Mouse (Mus musculus): Measurements from ENCODE around the gene Rnf217. TPM values are rescaled to one million over a fixed set of nuclear protein-coding genes. Genes with fewer than 3 reads are reported as not detected.

The Rnf217 gene
- total RNA-seq, 2 experiments from 2014 or later, result 6.5 to 6.9 TPM

DNA sequence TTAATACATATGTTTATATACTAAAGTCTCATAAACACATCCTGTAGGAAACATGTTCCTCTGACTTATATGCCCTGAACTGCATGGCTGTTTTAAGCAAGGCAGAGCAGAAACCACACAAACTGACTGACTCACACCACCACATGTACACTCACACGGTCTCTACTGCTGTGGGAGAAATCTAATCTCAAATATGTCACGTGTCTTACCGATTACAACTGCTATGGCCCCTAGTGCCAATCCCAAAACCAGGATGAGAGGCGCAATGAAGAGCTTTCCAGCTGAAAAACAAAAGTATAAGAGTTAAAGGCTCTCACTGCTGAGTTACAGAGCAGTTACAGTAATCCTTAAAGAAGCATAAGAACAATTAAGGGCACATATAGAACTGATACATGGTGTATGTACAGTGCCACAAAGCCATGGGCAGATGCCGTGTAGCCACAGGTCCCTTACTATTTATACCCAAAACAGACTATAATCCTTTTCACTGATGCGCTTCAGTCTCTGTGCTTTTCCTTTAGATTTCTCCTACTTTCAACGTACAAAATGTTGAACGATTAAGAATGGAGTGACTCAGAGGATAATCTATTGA is 105.3 kb downstream of the Rnf217 start:
- DNase-seq (ENCODE audit: extremely low spot score in 1 of 2, low spot score in 1 of 2), result no peak

DNA sequence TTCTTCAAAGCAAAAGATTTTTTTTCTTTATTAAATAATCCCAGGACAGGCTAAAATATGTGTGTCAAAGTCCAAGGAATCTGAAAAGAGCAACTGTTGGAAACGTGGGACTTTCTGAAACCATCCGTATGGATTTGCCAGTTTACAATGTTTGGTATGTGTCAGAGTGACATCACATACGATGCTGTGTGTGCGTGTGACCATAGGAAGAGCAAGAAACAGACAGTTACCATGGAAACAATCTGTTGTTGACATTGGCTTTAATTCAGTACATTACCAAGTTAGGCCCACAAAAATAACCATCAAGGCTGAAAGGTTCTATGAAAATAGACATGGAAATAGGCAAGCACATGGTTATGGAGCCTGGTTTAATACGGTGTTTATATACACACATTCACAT is 107.3 kb downstream of the Rnf217 start:
- no peak for DNase-seq (ENCODE audit: extremely low spot score in 1 of 2, low spot score in 1 of 2)

DNA sequence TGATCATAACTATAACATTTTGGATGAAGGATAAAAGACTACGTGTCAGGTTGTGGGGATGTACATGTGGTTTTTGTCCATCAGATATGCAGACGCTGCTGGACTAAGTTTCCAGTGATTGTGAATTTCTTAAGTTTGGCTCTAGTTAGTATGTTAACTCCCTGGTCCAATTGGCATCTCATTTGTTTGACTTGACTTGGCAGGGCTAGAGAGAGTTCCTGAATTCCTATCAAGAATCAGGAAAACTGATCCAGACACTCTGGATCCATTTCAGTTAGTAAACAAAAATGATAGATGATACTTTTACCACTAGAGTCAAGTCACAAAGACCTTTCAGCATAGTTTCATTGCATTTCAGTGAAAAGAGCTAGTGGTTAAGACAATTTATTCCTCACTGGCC is 112.1 kb downstream of the Rnf217 start:
- DNase-seq (ENCODE audit: extremely low spot score in 1 of 2, low spot score in 1 of 2), result no peak

DNA sequence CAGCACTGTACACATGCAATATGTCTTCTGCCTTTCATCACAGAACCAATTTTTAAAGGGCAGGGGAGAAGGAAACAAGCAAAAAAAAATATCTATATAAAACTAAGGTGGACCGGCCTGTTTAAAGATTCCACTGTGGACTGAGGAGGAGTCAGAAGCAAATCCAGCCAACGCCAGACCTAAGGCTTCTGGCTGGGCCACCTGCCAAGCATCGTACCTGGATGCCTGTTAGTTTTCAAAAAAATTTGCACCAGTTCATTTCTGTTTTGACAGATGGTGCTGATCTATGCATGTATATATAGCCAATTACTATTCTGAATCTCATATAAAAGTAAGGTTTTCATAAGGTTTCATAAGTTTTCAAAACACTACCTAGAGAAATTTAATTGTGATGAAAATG is 113.2 kb downstream of the Rnf217 start:
- no peak for DNase-seq (ENCODE audit: extremely low spot score in 1 of 2, low spot score in 1 of 2)

DNA sequence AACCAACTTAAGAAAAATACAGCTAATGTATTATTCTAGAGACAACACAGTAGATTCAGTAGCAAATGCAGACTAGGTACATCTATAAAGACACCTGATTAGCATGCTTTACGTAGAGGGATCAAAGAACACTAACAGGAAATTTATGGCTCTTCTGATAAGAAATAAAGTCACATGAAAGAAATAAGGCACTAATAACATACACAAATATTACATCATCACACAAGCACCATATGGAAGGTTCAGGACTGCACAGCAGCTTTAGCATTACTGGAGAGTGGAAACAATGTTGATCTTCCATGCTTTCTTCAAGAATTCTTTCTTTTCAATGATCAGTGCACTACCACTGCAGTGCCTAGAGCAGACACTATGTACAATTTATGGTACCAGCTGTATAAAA is 114.7 kb downstream of the Rnf217 start:
- no peak for DNase-seq (ENCODE audit: extremely low spot score in 1 of 2, low spot score in 1 of 2)

DNA sequence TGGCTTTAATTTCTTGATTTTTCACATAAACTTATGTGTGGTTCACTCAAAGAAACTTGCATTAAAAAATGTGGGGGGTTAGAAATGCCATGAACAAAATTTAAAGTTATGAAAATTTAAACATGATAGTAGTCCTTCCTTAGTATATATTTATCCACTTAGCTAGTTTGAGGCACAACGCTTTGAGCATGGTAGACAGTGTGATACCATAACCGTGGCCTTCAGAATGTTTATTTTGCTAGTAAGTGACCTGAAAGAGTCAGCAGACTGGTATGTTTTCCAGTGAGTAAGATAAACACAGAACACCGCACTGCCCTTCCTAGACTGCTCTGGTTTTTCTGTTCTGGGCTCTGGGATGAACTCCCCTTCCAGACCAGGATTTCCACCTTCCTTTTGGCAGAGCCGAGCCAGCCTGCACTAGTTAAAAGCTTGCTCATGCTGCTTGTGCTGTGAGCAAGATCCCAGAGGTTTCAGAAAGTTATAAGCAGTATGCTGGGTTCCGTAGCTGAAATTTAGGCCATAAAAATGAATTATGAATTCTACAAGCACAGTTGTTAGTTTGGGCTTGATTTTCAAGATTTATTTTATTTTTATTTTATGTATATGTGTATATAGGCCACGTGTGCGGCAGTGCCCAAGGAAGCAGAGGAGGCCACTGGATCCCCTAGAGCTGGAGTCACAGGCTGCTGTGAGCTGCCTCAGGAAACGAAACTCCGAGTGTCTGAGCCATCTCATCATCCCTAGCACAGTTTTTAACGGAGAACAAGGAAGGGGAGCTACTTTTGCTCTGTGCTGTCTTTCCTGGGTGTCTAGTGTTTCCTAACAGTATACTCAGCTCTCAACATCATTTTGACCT is 141.7 kb downstream of the Rnf217 start:
- DNase-seq (ENCODE audit: extremely low spot score in 1 of 2, low spot score in 1 of 2), result no peak

DNA sequence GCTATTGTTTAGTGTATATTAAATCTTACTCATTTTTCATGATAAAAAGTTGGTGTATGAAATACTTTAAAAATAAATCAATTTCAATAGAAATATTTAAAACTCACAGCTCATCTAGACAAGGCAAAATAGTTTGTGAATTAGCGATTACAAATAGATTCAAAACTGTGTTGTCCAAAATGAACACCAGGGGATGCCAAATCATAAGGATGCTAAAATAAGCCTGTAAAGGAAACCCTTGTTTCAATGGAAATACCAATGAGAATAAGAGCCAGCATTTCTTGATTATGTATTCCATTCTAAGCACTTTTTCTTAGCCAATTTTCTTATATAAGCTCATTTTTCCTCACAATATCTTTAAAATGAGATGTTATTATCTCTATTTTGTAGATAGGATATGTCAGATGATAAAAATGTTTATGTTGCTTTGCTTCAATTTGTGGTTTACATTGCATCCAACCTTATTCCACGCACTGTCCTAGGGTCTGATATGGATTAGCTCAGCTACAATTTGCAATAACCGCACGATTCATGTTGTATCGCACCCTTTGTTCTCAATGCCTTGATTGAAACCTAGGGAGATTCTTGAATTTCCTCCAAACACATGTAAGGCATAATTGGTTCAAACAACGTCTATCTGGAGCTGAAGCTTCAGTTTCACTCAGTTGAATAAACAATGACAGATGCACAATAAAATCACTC is 143.0 kb downstream of the Rnf217 start:
- DNase-seq (ENCODE audit: extremely low spot score in 1 of 2, low spot score in 1 of 2), result peak in 1 of 2 experiments; percentile 10

DNA sequence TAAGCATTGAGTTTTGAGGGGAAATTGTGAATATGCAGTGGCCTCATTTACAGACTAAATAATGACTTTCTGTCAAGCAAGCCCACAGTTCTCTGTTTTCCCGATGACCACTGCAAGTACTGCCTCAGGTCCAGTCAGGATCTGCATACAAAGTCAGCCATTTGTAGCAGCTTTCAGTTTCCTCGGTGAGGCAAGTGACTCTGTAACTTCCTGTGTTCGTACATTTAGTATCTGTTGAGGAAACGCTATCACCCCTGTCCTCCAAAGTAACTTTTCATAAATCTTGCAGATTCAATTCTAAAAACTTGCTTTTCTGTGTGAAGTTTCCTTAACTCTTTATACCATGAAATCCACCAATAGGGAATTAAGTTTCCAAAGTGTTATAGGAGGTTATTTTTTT is 143.6 kb downstream of the Rnf217 start:
- DNase-seq (ENCODE audit: extremely low spot score in 1 of 2, low spot score in 1 of 2), result no peak

DNA sequence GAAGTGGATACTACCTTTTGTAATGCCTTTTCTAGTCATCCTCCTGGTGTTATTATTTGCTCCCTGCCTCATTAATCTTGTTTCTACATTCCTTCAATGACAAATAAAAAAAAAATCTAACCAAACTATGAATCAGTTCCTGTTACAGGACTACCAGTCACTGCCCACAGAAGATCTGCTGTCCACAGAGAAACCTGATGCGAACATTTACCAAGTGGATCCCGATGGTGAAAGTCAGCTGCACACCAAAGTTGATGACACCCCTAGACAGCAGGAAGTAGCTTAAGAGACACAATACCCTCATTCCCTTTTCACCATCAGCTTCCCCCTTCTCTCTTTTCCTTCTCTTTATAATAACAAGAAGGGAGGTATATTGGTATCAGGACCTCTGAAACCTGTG is 145.9 kb downstream of the Rnf217 start:
- DNase-seq (ENCODE audit: extremely low spot score in 1 of 2, low spot score in 1 of 2), result no peak

DNA sequence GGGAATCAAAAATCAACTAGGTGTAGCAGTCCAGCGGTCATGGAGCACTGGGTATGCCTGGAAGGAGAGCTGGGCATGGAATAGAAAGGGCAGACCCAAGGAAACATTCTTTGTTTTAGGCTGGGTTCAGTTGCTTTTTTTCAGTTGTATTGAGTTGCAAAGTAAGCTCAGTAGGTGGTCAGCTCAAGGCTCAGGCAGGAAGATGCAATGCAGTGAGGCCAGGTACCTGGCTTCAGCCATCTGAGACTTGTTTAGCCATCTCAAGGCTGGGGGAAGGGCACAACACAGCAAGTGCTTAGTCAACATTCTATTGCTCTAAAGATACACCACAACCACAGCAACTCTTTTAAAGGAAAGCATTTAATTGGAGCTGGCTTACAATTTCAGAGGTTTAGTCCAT is 152.2 kb downstream of the Rnf217 start:
- no peak for DNase-seq (ENCODE audit: extremely low spot score in 1 of 2, low spot score in 1 of 2)

DNA sequence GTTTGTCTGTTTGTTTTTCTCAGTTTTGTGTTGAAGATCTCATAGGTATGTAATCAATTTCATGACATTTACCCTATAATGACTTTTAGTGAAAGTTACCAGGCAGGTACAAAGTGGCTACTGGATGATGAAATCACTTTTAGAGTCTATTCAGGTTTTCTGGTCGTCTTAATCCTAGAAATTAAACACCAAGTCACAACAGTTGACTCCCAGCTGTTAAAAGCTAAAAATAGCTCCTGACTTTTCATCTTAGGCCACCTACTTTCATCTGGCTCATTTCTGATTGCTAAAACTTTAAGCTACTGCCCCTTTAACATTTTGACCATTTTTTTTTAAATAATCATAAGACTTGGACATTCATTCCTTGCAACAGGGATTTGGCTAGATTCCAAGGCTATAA is 161.9 kb downstream of the Rnf217 start:
- DNase-seq (ENCODE audit: extremely low spot score in 1 of 2, low spot score in 1 of 2), result no peak

DNA sequence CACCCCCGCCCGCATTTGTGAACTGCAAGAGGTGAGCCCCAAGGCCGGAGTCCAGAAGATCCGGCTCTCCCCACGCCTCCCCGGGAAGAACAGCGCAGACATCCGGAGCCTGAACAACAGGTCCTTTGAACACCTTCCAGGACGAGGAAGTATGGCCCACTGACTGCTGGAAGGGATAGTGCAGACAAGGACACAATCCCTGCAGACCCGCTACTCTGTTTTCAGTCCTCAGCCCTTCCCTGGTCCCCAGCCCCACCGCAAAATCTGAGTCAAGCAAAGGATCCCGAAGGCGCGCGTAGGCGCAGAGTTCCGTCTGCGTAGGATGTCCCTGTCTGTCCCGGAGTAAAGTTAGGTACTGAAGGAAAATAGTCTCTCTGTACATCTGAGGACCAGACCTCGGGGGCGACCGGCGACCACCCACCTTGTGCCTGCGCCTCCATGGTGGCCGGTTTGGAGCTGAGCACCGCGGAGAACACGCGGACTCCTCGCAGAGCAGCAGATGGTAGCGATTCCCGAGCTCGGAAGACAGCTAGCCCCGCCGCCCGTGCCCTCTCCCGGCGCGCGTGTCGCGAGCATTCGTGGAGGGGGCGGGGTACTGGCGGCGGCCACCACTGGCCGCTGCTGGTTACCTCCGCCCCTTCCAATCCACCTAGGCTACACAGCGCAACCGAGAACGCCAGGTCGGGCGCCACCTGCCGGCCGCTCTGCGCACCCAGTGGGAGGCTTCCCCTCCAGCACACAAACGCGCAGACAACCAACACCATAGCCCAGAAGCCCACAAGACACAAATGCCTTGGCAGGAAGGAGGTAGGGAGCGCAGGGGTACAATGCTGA is 163.5 kb downstream of the Rnf217 start, which contains the start of gene Tpd52l1:
TSS of gene Tpd52l1 (minus strand) at position 668 of the 834 bp plus-strand sequence.
- DNase-seq (ENCODE audit: extremely low spot score in 1 of 2, low spot score in 1 of 2), result peak; percentile 85 to 87

DNA sequence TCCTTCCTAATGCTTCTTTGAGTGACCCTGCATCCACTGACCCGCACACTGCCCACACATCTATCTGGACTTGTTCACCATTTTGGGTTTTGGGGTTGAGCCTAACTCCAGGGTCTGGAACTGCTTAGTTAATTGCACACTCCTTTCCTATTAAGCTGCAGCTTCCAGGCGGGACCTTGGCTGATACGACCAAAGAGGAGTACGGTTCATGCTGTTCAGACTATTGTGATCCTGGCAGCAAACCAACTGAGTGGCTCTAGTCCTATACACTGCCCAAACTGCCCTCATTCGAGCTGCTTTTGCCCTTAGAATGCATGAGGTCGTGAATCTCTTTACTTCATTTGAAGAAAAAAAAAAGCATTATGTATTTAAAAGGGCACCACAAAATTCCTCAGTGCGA is 164.8 kb downstream of the Rnf217 start:
- DNase-seq (ENCODE audit: extremely low spot score in 1 of 2, low spot score in 1 of 2), result no peak

Other genes starting within 250 kb of the Rnf217 start
- gene Tpd52l1, start 163.2 kb downstream of the Rnf217 start, total RNA-seq (2021), result 10 to 100 TPM; 25.8 to 29.8 TPM